Mouse (Mus musculus) thymus, postnatal 10 days (tissue): ENCODE data around the gene Bpifc.
A peak's percentile ranks its signal among the peaks of the same experiment; 100 is the strongest.
"Not testable (repeated sequence)": the region's sequence is repeated elsewhere in the genome, so short reads cannot be mapped to it uniquely, and the experiment has no call there.

Experiments used
- DNase-seq, 2 experiments: peaks; one replicate each; pipeline ENCODE4 v3.0.0; 2021; ENCODE audit warnings: low spot score in 2 of 2

Gene Bpifc

GRCm38 (mm10) chr10:86011781-86012180 is at the start of gene Bpifc:
Bpifc (minus strand) TSS chr10:86011895.
- no peak for DNase-seq

DNA sequence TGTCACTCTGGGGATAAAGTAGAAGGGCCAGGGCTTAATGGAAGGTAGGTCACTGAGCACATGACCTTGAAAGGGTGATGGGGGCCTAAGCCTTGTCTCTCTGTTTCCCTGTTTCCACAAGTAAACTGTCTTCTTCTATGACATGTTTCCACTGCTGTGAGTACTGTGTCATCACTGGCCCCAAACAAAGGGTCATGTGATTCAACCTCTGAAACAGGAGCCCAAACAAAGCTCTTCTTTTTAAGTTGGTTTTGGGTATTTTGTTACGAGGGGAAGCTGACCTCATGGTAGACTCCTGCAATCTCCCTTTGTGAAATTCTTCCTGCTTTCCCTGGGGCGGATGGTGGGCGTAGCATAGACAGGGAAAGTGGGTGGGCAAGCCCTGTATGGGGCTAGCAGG is 48.6 kb upstream of the Bpifc start:
- DNase-seq: no peak

GRCm38 (mm10) chr10:86057712-86058111 is 46.0 kb upstream of the Bpifc start:
- DNase-seq: no peak

GRCm38 (mm10) chr10:86057286-86057685 is 45.6 kb upstream of the Bpifc start:
- no peak for DNase-seq

- no peak for DNase-seq
These were observed 44.7 kb upstream of the Bpifc start for GRCm38 (mm10) chr10:86056297-86056903.

- no peak for DNase-seq
These were observed 41.3 kb upstream of the Bpifc start for GRCm38 (mm10) chr10:86052818-86053522.

DNA sequence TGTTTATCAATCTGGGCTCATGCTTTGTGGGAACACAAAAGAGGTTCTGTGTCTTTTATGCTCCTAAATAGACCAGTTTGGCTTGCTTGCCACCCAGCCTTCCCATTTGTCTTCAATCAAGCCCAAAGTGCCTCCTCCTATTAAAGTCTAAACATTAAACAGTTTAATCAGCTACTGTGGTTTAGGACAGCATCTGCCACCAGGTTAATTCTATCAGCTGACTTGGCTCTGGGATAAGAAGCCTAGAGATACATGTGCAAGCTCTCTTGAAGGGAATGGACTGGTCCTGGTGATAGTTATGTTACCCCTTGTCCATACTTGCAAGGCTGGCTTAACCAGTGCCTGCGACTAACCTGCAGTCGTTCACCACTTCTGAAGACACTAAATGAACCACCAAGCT is 38.8 kb upstream of the Bpifc start:
- no peak for DNase-seq

DNA sequence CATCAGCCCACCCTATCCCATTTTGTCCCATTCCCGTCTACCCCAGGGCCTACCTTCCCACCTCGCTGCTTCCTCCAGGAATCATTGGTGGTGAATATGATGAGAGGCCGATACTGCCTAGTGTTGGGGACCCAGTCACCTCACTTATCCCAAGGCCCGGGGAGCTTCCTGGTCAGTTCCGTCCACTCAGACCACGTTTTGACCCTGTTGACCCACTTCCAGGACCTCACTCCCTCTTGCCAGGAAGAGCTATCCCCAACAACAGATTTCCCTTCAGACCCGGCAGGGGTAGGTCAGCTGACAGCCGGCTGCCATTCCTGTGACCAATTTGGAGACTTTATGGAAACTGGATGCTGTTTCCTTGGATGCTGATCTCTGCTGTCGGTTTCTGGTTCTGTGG is 36.1 kb upstream of the Bpifc start:
- DNase-seq: no peak

DNA sequence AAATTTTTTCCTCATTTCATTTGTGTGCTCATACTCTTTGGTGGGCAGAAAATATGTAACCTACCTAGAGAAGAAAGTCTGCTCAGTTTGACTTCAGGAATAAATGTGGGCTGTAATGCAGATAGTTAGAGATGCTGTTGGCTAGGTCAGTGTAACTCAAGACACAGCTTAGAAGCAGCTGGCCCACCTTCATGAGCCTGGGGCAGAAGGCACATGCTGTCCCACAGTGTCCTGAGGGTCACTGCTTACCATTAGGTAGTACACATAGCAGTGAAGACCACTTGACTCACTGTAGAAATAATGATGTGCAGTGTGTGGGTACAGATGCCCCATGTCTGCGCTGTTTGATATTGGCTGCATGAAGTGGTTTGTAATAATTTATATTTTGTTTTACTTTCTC is 34.7 kb upstream of the Bpifc start:
- no peak for DNase-seq

GRCm38 (mm10) chr10:86044066-86044465 is 32.4 kb upstream of the Bpifc start:
- DNase-seq: no peak

DNA sequence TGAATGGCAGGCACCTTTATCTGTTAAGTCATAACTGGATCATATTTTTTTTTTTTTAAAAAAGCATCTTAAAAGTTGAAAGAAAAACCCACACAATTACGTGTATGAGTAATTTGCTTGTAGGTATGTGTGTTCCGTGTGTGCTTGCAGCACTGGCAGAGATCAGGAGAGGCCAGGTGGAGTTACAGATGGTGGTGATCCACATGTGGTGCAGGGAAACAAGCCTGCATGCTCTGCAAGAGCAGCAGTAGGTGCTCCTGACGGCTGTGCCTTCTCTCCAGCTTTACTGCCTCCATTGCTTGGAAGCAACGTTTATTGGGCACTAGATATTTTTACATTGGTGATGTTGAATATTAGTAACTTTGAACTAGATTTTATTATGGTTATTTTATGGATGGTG is 32.0 kb upstream of the Bpifc start:
- DNase-seq: no peak

DNA sequence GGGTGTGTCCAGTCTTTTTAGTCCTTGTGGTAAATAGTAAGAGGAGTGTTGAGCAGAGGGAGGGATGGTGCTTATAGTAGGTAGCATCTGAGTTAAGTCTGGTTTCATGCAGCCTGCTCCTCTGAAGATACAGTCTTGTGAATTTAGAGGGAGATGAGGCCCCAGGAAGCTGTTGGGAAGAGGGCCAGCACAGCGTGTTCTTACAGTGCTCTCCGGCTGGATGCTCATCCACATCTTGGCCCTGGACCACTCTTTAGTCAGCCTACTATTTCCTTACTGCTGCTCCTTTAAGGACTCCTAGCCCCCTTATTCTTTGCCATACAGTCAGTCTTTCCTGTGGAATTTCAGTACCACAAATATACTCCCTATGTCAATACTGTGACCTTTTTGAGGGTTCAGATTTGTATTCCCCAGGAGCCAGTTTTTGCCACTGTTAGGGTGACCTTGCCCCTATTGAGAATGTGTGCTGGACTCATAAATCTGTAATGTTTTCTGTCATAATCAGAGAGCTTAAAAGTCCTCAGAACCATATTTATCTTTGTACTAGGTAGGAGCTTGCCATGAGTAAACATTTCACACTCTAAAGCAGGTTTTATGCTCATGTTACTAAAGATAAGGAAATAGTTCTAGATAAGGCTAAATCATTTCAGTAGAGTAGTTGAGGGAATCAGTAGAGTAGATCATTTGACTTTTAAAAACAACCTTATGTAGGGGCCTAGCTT is 22.5 kb upstream of the Bpifc start:
- DNase-seq: no peak

- DNase-seq: no peak
These were observed 20.8 kb upstream of the Bpifc start for GRCm38 (mm10) chr10:86032517-86032916.

DNA sequence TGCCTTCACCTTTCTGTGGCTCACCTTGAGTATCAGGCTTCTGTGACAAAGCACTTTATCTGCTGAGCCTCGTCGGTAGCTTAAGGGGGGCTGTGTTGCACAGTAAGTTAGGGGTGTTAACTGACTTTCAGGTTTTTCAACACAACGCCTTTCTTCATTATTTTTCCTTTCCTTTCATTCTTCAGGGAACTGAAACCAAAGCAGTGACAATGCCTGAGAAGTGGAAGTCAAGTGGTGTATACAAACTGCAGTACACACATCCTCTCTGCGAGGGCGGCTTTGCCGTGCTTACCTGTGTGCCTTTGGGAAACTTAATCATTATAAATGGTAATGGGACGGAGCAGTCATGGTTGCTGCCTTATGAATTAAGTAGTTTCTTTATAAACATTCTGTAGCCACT is 19.0 kb upstream of the Bpifc start:
- no peak for DNase-seq

DNA sequence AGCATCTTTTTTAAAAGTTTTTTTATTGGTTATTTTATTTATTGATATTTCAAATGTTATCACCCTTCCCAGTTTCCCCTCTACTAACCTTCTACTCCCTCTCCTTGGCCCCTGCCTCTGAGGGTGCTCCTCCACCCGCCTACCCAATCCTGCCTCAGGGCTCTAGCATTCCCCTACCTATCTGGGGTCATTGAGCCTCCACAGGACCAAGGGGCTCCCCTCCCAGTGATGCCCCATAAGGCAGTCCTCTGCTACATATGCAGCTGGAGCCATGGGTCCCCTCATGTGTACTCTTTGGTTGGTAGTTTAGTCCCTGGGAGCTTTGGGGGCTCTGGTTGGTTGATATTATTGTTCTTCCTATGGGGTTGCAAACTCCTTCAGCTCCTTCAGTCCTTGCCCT is 15.1 kb upstream of the Bpifc start:
- DNase-seq: not testable (repeated sequence)

DNA sequence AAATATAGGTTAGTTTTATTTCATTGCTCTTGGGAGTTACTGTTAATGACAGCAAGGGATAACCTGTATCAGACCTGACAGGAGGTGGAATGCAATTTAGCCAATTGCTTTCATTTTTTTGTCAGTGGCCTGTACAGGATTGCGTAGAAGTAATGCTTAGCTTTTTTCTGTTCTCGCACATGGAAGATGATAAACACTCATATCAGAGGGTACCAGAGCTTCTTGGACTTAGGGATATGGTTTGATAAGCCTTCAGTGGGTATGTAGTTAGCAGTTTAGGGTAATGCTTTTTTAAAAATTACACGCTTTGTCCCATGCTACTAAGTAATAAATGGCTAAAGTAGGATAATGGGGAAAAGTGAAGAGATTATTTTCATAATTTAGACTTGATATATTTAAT is 14.7 kb upstream of the Bpifc start:
- no peak for DNase-seq

DNA sequence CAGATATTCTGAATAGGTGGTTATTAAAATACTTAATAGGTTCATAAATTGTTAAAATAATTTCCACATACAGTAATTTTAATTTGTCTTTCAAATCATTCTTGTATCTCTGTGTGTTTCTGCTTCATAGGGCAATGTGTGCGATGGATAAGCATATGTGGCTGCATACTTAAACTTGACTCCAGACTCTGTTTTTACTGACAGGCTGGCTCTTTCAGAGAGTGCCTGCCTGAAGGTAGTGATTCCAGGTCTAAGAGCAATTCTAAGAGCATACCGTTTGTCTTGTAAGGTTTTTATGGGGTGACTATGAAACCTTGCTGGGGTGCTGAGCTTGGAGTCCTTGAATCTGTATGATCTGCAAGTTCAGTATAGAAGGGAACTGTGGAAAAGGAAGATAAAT is 14.2 kb upstream of the Bpifc start:
- no peak for DNase-seq

DNA sequence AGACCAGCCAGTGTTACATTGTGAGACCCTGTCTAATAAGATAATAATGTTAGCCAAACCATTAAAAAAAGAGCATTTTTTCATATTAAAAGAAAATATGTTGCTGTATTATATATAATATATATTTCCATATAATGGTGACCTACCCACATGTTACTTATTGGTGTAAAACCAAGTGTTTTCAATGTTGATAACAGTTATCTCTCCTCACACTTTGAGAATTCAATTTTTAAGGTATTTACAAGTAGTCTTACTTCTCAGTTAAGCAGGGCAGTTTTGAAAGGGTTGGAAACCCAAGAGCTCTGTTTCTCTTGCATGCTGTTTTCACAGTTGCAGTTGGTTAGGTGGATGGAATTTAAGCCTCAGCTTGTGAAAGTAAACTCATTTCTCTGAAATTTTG is 11.5 kb upstream of the Bpifc start:
- no peak for DNase-seq

- no peak for DNase-seq
These were observed 10.8 kb upstream of the Bpifc start for GRCm38 (mm10) chr10:86022474-86022816.

- DNase-seq: peak; percentile 77 to 89
These were observed 10.2 kb upstream of the Bpifc start, which contains the start of gene Fbxo7 for GRCm38 (mm10) chr10:86021749-86022473. Fbxo7 (plus strand) TSS chr10:86021972.

- DNase-seq: no peak
These were observed 9.7 kb upstream of the Bpifc start for GRCm38 (mm10) chr10:86021408-86021748.

DNA sequence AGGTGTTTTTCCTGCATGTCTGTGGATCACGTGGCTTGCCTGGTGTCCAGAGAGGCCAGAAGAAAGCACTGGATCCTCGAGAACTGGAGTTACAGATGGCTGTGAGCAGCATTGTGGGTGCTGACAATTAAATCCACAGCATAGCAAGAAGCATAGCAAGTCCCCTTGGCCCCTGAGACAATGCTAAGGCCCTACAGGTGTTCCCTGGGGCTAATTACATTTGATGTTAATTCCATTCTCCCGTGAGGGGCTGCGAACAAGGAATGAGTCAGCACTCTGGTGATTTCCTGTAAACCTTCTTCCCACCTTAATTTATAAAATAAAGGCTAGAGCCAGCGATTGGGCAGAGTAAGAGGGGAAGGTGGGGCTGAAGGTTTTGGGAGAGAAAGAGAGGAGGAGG is 7.1 kb upstream of the Bpifc start:
- DNase-seq: no peak

- DNase-seq: no peak
These were observed 6.1 kb upstream of the Bpifc start for GRCm38 (mm10) chr10:86017781-86018180.
